Mouse (Mus musculus) ovary, adult 18-20 months (tissue): Measurements from ENCODE around the gene Slc17a7.

Experiments used
- DNase-seq: peaks from one replicate; pipeline ENCODE4 v3.0.0; 2022; ENCODE audit warnings: low spot score, mixed read lengths

Slc17a7 gene

DNA sequence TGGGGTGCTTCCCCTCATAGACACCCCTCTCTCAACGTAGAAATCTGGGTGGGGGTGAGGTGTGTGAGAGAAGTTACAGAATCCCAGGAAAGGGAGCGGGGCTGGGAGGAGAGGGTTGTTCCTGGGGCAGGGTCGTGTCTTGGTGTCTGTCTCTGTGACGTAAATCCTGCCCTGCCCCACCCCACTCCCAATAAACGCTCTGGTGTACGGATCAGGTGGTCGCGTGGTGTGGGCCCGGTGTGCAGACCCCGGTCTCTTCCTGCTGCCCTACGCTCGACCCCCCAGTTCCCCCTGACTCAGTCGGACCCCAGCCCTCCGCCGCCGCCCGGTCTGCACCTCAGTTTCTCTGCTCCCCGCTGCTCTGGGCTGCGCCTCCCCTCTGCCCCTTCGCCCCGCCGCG, 12.2 kb downstream of the Slc17a7 start:
- no peak for DNase-seq

DNA sequence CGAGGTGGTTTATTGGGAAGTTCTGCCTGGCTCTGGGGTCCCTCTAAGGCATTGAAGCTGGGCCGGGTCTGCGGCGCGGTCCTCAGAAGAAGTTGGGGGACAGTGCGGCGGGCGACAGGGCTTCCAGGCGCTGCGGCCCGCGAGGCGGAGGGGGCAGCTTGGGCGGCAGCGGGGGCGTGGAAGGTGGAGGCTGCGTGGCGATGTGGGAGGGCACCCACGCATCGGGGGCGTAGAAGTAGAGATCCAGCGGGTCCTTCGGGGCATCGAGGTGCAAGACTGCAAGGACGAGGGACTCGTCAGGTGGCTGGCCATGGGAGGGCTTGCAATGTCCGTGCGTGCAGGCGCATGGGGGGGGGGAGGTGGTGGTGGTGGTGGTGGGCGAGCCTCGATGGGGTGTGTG, 12.6 kb downstream of the Slc17a7 start:
- DNase-seq, result no peak

DNA sequence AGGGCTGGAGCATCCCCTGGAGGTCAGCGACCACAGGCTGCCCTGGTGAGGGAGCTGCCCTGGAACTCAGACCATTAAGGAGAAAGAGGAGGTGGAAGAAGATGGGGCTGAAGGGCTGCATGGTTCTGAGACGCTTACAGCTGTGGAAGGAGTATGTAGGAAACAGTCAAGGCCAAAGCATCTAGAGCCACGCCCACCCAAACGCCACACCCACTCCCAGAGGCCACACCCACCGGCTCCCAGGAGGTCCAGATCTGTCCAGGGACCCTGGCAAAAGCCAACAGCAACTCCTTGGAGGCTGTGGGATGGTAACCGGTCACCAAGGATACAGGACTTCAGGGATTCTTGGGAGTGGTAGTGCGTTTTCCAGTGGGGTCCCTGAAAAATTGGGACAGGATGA, 14.8 kb downstream of the Slc17a7 start:
- no peak for DNase-seq

DNA sequence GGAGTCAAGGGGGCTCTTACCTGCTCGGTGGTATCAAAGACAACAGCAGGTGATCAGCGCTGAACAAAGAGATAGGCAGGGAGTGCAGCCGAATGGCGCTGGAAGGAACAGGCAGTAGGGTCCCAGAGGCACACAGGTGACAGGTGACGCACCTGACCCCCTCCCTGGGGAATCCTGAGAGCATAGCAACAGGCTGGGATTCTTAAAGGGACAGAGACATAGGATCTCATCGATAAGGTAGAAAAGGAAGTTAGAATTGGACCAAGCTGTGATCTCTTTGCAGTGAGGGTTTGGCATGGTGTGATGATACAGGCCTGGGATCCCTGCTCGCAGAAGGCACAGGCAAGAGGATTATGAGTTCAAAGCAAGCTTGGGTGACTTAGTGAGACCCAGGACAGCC, 15.7 kb downstream of the Slc17a7 start, which contains the start of gene Gfy:
Gfy (minus strand) TSS at position 101 of the 400 bp plus-strand sequence.
- no peak for DNase-seq

DNA sequence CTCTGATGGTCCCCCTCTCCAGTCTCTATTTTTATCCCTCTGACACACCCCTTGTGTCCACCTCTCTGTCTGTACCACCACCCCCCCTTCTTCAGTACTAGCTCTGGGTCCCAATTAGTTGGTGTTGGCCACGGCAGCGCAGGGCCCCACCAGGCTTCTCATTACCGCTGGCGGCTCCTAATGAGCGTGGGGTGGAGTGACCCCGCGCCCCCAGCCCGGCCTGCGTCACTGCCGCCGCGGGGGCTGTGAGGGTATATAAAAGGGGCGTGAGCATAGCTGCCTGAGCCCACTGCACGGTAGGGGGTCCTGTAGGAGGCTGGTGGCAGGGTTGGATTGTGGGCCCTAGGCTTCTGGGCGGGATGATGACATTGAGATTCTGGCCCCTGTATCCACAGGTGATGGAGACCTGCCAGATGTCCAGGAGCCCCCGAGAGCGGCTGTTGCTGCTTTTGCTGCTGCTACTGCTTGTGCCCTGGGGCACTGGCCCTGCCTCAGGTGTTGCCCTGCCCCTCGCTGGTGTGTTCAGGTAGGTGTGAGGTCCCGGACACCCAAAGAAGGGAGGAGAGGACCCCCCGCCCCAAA, 17.2 kb downstream of the Slc17a7 start, which contains the start of gene Pth2:
Pth2 (plus strand) TSS at position 100 of the 582 bp plus-strand sequence.
- DNase-seq, result no peak

DNA sequence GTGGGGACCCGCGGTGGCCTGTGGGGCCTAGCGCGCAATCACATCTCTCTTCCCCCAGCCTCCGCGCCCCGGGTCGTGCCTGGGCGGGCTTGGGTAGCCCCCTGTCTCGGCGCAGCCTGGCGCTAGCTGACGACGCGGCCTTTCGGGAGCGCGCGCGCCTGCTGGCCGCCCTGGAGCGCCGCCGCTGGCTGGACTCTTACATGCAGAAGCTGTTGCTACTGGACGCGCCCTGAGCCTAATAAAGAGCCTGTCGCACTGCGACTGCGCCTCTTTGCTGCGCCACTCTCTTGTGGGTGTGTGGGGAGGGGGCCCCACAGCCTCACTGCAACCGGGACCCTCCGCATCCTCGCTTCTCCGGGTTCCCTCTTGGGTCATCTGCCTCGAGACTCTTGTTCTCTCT, 17.8 kb downstream of the Slc17a7 start:
- DNase-seq, result no peak

DNA sequence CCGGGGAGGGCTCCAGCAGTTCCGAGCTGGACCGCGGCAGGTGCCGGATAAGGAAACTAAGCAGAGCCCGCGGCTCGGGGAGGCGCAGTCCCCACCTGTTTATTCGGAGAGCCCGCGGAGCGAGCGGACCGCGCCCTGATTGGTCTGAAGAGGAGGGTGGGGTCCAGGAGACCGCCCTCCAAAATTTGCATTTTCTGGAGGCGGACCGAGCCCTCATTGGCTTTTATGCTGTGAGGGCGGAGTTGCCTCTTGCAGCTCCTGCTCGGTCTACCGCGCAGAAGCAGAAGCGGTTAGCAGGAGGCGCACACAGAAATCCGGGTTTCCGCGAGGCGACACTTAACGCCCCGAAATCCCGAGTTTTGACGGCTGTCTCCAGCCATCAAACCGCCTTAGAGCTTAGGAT, 18.5 kb downstream of the Slc17a7 start:
- peak; percentile 82 for DNase-seq

DNA sequence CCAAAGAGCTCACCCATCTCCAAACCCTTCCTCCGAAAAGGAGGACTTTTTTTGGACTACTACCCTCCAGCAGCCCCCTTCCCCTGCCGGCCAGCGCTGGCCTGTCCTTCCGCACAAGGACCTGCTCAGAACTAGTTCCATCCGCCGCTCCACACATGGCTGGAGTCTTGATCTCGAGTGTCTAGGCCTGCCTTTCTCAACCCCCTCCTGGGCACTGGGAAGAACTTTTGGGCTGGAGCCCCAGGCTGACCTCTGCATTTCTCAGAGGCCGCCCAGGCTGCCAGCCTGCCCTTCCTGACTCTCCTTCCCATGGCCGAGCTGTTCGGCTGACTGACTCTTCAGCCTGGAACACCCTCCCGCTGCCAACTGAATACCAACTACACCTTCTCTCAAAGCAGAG, 18.9 kb downstream of the Slc17a7 start:
- no peak for DNase-seq

DNA sequence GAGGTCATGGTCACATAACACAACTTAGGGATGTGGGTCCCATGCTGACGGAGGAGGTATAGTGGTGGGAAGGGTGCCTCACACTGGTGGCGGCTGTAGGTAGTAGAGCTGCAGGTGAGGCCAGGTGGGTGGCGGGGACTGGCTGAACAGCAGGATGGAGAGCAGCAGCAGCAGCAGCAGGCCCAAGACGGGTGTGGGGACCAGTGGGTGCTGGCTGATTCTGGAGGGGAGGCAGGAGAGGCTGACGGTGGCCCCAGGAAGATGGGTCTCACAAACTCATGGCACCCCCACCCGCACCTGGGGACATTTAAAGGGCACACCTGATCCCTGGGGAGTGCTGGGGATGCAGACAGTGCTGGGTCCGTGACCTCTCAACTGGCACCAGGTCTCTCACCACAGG, 19.9 kb downstream of the Slc17a7 start:
- no peak for DNase-seq

DNA sequence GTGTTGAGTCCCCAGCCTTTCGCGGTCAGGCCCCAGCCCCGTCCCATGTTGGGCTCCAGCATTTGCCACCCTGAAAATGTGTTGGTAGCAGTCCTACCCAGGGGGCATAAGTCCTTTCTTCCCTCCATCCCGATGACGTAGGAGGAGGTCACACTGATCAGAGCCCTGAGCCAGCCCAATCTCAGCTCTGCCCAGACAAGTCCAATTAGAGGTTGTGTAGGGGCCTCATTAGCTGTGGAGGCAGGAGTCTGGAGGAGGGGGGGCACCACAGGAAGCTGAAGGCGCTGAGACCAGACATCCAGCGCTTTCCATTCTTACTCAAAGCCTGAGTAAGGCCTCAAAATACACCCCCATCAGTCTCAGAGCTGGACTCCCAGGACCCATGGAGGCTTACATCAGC, 22.2 kb downstream of the Slc17a7 start:
- no peak for DNase-seq

DNA sequence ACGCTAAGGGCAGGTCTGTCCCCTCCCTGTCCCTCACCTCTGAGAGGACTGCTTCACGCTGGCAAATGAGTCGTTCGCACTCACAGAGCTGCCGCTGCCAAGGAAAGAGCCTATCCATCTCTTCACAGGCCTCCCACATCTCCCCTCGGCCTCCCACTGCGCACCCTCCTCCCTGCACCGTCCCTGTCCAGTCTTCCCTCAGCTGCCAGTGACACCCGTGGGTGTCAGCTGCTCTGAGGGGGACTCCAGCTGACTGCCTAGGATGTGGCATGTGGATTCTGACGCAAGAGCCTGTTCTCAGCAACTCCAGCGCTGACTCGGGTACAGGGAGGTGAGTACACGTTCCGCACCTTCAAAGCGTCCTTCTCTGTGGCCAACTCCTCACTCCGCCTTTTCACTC, 25.9 kb downstream of the Slc17a7 start:
- no peak for DNase-seq

DNA sequence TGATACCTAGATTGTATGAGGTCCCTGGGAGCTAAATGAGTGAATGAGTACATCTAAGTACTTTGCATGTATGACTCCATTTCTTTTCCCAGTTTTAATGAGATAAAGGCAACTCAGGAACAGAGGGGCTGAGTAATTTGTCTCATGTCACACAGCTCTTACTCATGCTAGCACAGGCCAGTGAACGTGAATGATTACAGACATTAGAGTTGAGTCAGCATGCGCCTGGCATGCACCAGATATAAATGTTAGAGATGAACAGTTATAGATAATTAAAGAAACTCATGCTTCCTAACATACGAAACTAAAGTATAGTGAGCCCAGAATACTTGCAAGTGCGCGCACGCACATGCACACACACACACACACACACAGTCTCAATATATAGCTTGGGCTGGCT, 26.4 kb downstream of the Slc17a7 start:
- no peak for DNase-seq

DNA sequence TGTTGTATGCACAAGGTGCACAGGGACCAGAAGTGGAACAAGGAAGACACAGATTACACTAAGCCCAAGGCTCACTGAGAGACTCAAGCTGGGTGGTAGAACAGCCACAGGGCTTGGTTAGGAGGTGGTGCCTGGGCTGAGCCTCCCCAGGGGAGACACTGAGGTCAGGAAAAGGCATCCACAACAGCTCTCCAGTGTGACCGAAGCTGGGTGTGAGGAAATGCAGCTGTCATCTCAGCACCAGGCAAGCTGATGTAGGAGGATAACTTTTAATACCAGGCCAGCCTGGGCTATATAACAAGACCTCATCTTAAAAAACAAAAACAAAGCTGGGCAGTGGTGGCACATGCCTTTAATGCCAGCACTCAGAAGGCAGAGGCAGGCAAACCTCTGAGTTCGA, 27.4 kb downstream of the Slc17a7 start:
- DNase-seq, result no peak

DNA sequence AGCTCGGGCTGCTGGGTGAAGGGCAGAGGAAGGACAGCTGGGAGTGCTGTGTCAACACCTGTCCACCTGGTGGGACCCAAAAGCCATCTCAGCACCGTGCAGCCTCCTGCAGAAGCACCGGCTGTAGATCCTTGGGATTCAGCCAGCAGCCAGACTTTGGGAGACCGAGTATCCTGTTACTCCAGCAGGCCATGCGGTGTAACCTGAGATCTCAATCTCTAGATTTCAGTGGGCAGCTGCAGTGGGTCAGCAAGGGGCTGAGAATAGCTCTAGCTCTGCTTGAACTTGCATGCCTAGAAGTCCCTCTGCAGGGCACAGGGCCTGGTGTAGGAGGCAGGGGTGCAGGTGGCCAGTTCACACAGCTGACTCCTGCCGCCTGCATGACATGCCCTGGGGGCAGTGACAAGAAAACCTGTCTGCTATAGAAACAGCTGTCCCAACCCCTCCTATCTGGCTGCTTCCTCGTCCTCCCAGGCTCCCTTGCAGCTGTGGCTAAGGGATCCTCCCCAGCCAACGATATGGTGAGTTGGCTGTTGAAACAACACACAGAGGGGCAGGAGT, 28.1 kb downstream of the Slc17a7 start:
- DNase-seq, result no peak

DNA sequence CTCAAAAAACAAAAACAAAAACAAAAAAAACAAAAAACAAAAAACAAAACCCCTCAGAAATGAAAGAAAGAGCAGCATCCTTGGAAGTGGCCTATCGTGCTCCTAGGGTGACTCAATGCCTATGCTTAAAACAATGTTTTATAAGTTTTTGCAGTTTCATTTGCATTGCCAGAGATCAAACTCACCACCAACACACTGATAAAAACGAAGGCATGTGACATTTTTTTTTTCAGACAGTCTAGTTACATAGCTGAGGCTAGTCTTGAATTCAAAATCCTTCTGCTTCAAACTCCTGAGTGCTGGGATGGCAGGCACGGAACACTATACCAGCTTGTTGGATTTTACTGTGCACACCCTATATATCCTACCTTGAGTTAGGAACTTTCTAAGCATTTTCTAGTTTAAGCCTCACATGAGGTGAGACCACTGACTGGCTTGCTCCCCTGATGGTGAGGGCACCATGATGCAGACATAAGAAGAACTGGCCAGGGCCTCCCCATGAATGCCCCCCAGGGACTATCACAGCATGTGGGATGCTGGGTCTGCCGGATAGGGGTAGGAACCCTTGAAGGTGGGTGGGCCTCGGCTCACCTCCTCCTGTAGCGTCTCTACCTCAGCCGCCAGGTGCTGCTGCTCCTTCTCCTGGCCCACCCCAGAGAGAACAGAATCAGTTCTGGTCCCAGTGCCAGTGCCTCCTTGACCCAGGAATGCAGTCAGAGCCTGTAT, 29.0 kb downstream of the Slc17a7 start:
- no peak for DNase-seq

DNA sequence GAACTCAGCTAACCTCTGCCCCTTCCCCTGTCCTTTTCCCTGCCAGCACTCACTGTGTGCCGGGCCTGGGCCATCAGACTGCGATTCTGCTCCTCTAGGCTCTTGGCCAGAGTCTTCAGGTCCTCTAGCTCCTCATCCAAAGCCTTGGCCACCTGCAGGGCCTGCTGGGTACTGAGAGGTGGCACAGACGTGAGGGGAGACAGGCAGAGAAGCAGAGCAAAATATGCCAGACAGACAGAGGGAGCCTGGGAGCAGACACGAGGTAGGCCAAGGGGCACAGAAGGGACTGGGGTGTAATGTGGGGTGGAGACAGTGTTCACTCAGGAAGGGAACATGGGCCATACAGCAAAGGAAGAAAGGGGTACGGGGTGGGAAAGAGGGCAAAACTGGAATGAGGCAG, 29.7 kb downstream of the Slc17a7 start:
- DNase-seq, result no peak

DNA sequence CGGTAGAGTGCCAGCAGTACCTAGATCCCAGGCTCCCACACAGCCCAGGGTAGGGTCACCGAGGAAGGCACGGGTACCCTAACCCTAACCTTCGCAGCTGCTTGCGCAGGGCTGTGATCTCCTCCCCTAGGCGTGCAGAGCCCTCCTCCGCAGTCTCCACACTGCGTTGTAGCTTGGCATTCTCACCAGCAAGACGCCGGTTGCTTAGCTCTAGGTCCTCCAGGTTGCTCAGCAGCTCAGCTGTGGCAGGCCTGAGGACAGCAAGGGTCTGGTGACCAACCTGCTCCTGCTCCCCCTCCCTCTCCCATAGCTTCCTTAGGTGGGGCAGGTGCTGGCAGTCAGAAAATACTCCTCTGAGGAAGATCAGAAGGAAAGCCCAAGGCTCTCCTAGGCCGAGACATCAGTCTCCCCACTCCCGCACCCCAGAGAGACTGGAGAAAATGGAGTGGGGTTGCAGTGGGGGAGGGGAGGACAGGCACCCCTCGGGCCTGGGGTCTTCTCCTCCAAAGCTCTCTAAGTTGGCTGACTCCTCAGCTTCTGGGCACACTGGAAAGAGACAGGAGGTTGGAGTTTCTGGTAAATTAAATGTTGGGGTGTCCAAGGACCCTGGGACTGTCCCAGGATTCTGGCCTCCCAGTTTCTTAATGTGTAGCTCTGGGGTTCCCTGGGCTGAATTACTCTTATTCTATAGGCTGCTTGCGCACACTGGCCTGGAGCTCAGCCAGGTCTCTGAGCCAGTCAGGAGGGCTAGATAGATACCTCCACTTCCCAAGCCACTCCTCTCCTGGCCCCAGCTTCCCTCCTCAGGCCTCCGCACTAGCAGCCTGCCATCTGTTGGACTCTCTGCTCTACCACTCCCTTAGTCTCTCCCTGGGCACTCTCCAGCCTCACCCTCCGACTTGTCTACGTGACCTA, 30.4 kb downstream of the Slc17a7 start:
- DNase-seq, result no peak

DNA sequence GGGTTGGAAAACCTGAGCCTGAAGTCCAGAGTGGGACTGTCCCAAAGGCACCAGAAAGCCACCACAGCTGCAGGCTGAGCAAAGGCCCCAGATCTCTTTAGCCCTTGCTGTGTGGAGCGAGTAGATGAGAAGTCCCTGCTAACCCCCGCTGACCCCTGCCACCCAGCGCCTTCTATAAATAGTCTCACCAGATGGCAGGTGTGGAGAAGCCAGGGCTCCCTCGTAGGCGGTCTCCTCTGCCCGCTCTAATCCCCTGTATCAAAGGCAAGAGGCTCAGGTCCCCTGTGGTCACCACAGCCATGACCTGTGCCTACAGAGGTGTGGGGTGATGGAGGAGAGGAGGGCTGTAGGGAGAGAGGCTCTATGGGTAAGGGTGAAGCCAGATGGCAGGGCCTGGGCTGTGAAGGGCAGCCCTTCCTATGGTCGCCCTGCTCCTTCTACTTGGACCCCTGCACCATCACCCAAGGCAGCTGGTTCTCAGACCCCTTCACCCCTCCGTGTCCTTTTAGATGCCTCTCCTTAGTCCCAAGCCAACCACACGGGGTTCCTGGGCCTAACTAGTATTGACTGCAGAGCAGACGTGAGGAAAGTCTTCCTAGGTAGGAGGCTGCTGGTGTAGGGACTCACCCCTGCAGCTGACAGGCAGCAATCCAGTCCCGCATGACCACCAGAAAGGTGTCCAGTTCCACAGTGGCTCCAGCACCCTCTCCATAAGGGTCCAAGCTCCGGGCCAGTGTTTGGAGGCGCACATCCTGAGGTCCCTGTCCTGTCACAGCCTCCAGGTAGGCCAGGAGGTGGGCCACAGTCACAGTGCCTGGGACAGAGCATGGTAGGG, 31.8 kb downstream of the Slc17a7 start:
- DNase-seq, result no peak

DNA sequence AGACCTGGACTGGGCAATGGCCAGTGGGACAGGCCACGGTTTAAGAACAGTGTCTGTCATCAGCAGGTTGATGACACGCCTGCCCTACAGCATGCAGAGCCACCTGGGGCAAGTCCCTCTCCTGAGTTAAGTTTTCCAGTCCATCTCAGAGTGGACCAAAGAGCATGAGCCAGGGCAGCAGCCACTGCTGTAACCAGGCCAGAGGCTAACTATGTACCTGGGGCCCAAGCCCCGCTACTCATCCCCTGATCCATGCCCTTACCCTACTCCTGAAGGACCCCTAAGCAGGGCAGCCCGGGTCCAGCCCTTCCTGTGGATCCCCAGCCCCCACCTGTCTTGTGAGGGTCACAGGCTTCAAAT, 32.4 kb downstream of the Slc17a7 start:
- DNase-seq, result no peak

DNA sequence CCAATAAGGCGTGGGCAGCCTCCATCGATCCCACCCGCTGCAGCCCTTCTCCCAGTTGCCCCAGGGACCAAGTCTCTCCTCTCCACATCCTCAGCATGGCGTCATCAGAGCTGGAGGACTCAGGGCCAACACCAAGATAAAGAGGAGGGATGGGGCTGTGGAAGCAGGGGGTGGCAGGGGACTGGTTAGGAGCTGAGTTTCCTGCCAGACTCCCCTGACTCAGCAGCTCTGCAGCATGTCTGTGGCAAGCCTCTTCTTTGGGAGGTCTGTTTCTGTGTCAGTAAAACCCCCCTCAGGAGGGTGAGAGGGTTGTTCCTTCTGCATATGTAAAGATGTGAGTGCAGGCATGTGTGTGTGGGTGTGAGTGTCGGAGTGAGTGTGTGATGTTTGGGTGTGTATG, 33.2 kb downstream of the Slc17a7 start:
- DNase-seq, result no peak

DNA sequence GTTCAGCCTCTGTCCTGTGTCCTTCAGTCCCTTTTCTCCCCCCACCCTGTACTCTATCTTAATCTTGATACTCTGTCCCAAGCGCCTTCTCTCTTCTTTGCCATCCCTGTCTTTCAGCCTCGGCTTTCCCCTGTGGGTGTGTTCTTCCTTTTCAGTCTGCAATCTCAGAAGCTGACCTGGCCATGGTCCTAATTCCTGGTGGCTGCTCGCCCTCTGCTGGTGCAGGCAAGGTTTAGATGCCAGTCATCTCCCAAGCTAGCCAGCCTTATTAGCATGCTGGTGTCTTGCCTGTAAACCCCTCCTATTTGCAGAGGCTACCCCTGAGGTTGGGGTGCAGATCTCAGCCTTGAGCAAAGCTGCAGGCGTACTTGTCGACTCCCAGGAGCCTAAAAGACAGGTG, 34.7 kb downstream of the Slc17a7 start:
- DNase-seq, result peak; percentile 56

DNA sequence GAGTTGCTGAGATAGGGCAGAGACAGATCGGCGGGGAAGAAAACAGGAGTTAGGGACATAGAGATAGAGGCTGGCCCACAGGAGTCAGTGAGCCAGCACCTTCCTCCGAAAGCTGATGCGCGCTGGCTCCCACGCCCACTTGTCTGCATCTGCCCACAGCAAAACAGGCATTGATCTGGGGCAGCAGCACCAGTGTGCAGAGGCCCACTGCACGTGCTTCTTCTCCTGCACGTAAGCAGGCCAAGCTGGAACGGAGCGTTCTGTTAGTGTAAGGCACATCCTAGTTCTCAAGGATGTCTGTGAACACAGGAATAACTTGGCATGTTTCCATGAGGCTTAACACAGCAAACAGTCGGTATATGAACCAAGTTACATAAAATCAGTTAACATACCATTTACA, 35.2 kb downstream of the Slc17a7 start:
- no peak for DNase-seq
